Mouse (Mus musculus) liver, embryonic 14.5 days (tissue): Measurements from ENCODE around the gene Gm47841.

Experiments
- CTCF ChIP-seq: IDR thresholded peaks from 2 replicates; pipeline ENCODE4 v1.5.1; 2016; ENCODE audit warnings: antibody characterized with exemption, low read depth, control low read depth
- EP300 ChIP-seq: IDR thresholded peaks from 2 replicates; pipeline ENCODE4 v1.6.1; 2016; ENCODE audit warnings: antibody characterized with exemption, low read depth

- TF ChIP-seq CTCF: no peak
- TF ChIP-seq EP300: no peak
Observed at GRCm38 (mm10) chr15:101044531-101044930, 2.7 kb downstream of the Gm47841 start.
